ENCODE assay signal across 8 mouse cellular contexts in the genomic region with DNA sequence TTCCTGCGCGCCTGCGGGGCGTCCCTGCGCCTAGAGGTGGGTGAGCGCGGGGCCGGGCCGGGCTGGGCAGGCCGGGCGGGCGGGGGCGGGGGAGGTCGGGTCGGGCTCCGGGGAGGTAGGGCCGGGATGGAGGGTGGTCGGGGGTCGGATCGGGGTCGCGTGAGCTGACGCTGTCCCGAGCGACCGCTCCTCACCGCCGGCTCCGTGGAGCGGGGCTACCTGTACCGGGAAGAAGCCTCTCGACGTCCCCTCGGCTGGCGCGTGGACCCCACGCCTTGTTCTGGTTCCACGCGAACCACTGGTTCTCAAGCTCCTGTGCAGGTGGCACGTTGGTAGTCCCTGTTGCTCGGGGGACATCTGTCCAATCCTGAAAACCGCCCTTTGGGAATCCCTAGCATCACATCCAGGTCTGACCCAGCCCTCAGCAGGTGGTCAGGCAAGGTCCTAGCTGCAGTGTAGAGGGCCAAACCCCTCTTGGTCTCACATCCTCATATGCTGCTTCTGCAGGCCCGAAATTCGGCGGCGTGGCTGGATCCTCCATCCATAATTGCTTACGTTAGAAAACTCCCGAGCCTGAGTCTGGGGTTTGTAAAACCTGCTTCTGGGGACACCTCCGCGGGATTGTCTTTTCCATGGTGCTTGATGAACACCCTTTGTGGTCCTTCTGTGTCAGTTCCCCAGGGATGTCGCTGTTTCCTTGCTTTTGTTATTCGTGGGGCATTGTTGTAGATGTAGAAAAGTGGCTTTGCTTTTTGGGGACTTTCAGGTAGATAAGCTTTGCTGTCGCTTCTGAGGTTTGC. TPM values are rescaled to one million over a fixed set of nuclear protein-coding genes. Genes with fewer than 3 reads are reported as not detected.
DNase-seq lines count a peak whose midpoint lies in the region; ATAC-seq and TF ChIP-seq lines count a peak whose summit lies in the region.

No protein-coding gene starts in this region.

- peak; percentile 30 for DNase-seq in lung, embryonic 14.5 days
- no peak for DNase-seq in lung, postnatal 36 days
- peak; percentile 11 for DNase-seq in Muller cell, postnatal 12 days (ENCODE audit: inconsistent ontology term)
- no peak for DNase-seq in embryonic facial prominence, embryonic 11.5 days (ENCODE audit: low spot score)
- peak; percentile 35 for DNase-seq in midbrain, postnatal 0 days (ENCODE audit: low spot score)
- no peak for DNase-seq in left cerebral cortex, postnatal 14 days (ENCODE audit: low spot score in 2 of 2)

- H3K36me3 ChIP-seq in lung, embryonic 14.5 days (ENCODE audit: insufficient read depth) = no peaks in the 10 kb centered on the region
- no peaks in the 10 kb centered on the region for H3K36me3 ChIP-seq in embryonic facial prominence, embryonic 11.5 days (replicated peaks; ENCODE audit: control insufficient read depth, insufficient read depth, low read depth, low read length)
- no peaks in the 10 kb centered on the region for H3K36me3 ChIP-seq in intestine, postnatal 0 days (ENCODE audit: control insufficient read depth, insufficient read depth)
- no peaks in the 10 kb centered on the region for H3K36me3 ChIP-seq in midbrain, postnatal 0 days (ENCODE audit: insufficient read depth, low read length)

- H3K9ac ChIP-seq in lung, embryonic 14.5 days = peak overlapping the region; percentile 94
- H3K9ac ChIP-seq in embryonic facial prominence, embryonic 11.5 days (replicated peaks; ENCODE audit: low read length) = peak overlapping the region; percentile 79
- peak overlapping the region; percentile 83 for H3K9ac ChIP-seq in intestine, postnatal 0 days (ENCODE audit: low read depth, low read length)
- H3K9ac ChIP-seq in midbrain, postnatal 0 days (replicated peaks; ENCODE audit: low read length, poor library complexity, severe bottlenecking) = peak overlapping the region; percentile 94

- 1% methylated on average over 45 of the region's 53 CpGs for WGBS in lung, embryonic 14.5 days
- WGBS in embryonic facial prominence, embryonic 11.5 days = 2% methylated on average over 41 of the region's 53 CpGs
- WGBS in intestine, postnatal 0 days = under 1% methylated on average over 46 of the region's 53 CpGs
- 1% methylated on average over 29 of the region's 53 CpGs for WGBS in midbrain, postnatal 0 days

- peak overlapping the region; percentile 87 for H3K4me3 ChIP-seq in lung, embryonic 14.5 days (ENCODE audit: low read depth, low read length)
- H3K4me3 ChIP-seq in embryonic facial prominence, embryonic 11.5 days (ENCODE audit: low read depth, low read length) = peak overlapping the region; percentile 94
- H3K4me3 ChIP-seq in intestine, postnatal 0 days (ENCODE audit: low read depth, low read length) = peak overlapping the region; percentile 90
- H3K4me3 ChIP-seq in midbrain, postnatal 0 days (ENCODE audit: low read depth, low read length) = peak overlapping the region; percentile 87

- ATAC-seq in lung, embryonic 14.5 days (ENCODE audit: insufficient read depth) = no peak; the same call in 1 of the 2 replicates
- peak; percentile 25; the same call in 1 of the 2 replicates for ATAC-seq in embryonic facial prominence, embryonic 11.5 days (replicated peaks; ENCODE audit: insufficient number of reproducible peaks, low FRiP score, low TSS enrichment, low read depth)
- peak; percentile 49 for ATAC-seq in intestine, postnatal 0 days
- peak; percentile 67 for ATAC-seq in midbrain, postnatal 0 days (ENCODE audit: low FRiP score)
- ATAC-seq in CD4-positive, CD25-positive, alpha-beta regulatory T cell, adult 4 months = no peak

- peak overlapping the region; percentile 90 for H3K27ac ChIP-seq in lung, embryonic 14.5 days (ENCODE audit: low read depth)
- 0 out of 2 replicates have a peak overlapping the region, but pooled peaks have one; percentile 62 for H3K27ac ChIP-seq in embryonic facial prominence, embryonic 11.5 days (replicated peaks; ENCODE audit: low read depth, low read length)
- H3K27ac ChIP-seq in intestine, postnatal 0 days (ENCODE audit: low read depth, low read length) = peak overlapping the region; percentile 82
- H3K27ac ChIP-seq in midbrain, postnatal 0 days (ENCODE audit: low read depth, low read length) = peak overlapping the region; percentile 84

- no peak for TF ChIP-seq CTCF in lung, embryonic 14.5 days (IDR thresholded peaks at IDR 0.05; ENCODE audit: low read depth)
- peak; percentile 54 for TF ChIP-seq CTCF in intestine, postnatal 0 days (IDR thresholded peaks at IDR 0.05; ENCODE audit: low read depth)
- TF ChIP-seq CTCF in midbrain, postnatal 0 days (IDR thresholded peaks at IDR 0.05) = peak; percentile 27; the same call in 1 of the 2 replicates

- H3K9me3 ChIP-seq in lung, embryonic 14.5 days (ENCODE audit: low read depth, low read length) = no peaks in the 10 kb centered on the region
- H3K9me3 ChIP-seq in embryonic facial prominence, embryonic 11.5 days (replicated peaks; ENCODE audit: control insufficient read depth, low read length) = no peaks in the 10 kb centered on the region
- H3K9me3 ChIP-seq in intestine, postnatal 0 days (ENCODE audit: control insufficient read depth) = no peaks in the 10 kb centered on the region
- no peaks in the 10 kb centered on the region for H3K9me3 ChIP-seq in midbrain, postnatal 0 days (ENCODE audit: low read length)

- H3K4me1 ChIP-seq in lung, embryonic 14.5 days (ENCODE audit: insufficient read depth) = peaks cover 8% of the 10 kb centered on the region; the same call in 1 of the 2 replicates
- no peaks in the 10 kb centered on the region; the same call in 1 of the 2 replicates for H3K4me1 ChIP-seq in embryonic facial prominence, embryonic 11.5 days (ENCODE audit: control insufficient read depth, insufficient read depth, low read length)
- peaks cover 4% of the 10 kb centered on the region; the same call in 1 of the 2 replicates for H3K4me1 ChIP-seq in intestine, postnatal 0 days (replicated peaks; ENCODE audit: control insufficient read depth, insufficient read depth, low read length)
- H3K4me1 ChIP-seq in midbrain, postnatal 0 days (ENCODE audit: insufficient read depth, low read length) = peaks cover 10% of the 10 kb centered on the region

- no peaks in the 10 kb centered on the region for H3K27me3 ChIP-seq in lung, embryonic 14.5 days (ENCODE audit: insufficient read depth, low read length)
- no peaks in the 10 kb centered on the region for H3K27me3 ChIP-seq in embryonic facial prominence, embryonic 11.5 days (ENCODE audit: control insufficient read depth, insufficient read depth, low read length)
- no peaks in the 10 kb centered on the region for H3K27me3 ChIP-seq in intestine, postnatal 0 days (replicated peaks; ENCODE audit: control insufficient read depth, insufficient read depth, low read length)
- H3K27me3 ChIP-seq in midbrain, postnatal 0 days (ENCODE audit: insufficient read depth, low read length) = no peaks in the 10 kb centered on the region

- H3K4me2 ChIP-seq in lung, embryonic 14.5 days = peak overlapping the region; percentile 87
- H3K4me2 ChIP-seq in embryonic facial prominence, embryonic 11.5 days (ENCODE audit: low read depth, low read length) = peak overlapping the region; percentile 92
- H3K4me2 ChIP-seq in intestine, postnatal 0 days (replicated peaks; ENCODE audit: low read depth) = peak overlapping the region; percentile 91
- H3K4me2 ChIP-seq in midbrain, postnatal 0 days (ENCODE audit: low read depth, low read length, poor library complexity, severe bottlenecking) = peak overlapping the region; percentile 84

- intact Hi-C loops in left cerebral cortex, postnatal 14 days (cut with DNase I) = loop anchor here (1.0 to 5.0 kb wide), 3 partner anchors 30 to 184 kb away; no protein-coding TSS in a partner anchor

RNA-seq across cellular contexts. Expression of a gene that starts 31.2 kb away (rescaled TPM):
- polyA plus RNA-seq in lung, embryonic 14.5 days (2014; fragmentation: Nextera tagmentation; extraction: Ambion mirVana) = 39.0 and 41.6 TPM in 2 replicates
- polyA plus RNA-seq in embryonic facial prominence, embryonic 11.5 days (2014; fragmentation: Nextera tagmentation; extraction: Ambion mirVana) = 43.3 and 45.5 TPM in 2 replicates
- polyA plus RNA-seq in intestine, postnatal 0 days (2015; fragmentation: Nextera tagmentation; extraction: Ambion mirVana) = 14.5 and 14.9 TPM in 2 replicates
- total RNA-seq in midbrain, postnatal 0 days (2014; rRNA removed) = 87.5 and 124 TPM in 2 replicates
- polyA plus RNA-seq in midbrain, postnatal 0 days (2015; fragmentation: Nextera tagmentation; extraction: Ambion mirVana) = 54.3 and 55.3 TPM in 2 replicates
- polyA plus RNA-seq in CD4-positive, CD25-positive, alpha-beta regulatory T cell, adult 4 months (2017; shearing (Covaris generic)) = 10 to 100 TPM; 33.2 to 42.6 TPM
- total RNA-seq in left cerebral cortex, postnatal 14 days (2021) = 100 to 1,000 TPM; 172 to 189 TPM

RNA-seq across cellular contexts. Expression of a gene that starts 57.8 kb away (rescaled TPM):
- polyA plus RNA-seq in lung, embryonic 14.5 days (2014; fragmentation: Nextera tagmentation; extraction: Ambion mirVana) = not detected in 2 replicates
- polyA plus RNA-seq in embryonic facial prominence, embryonic 11.5 days (2014; fragmentation: Nextera tagmentation; extraction: Ambion mirVana) = not detected in 2 replicates
- polyA plus RNA-seq in intestine, postnatal 0 days (2015; fragmentation: Nextera tagmentation; extraction: Ambion mirVana) = not detected in 2 replicates
- not detected in 2 replicates for total RNA-seq in midbrain, postnatal 0 days (2014; rRNA removed)
- polyA plus RNA-seq in midbrain, postnatal 0 days (2015; fragmentation: Nextera tagmentation; extraction: Ambion mirVana) = 0.47 and 0.48 TPM in 2 replicates
- polyA plus RNA-seq in CD4-positive, CD25-positive, alpha-beta regulatory T cell, adult 4 months (2017; shearing (Covaris generic)) = under 1 TPM; 0.51 to 0.54 TPM
- total RNA-seq in left cerebral cortex, postnatal 14 days (2021) = not detected

Comparison
In these comparisons a context has a peak if more than half of its experiments do, and no peak if none do; other contexts are left out.
1. DNase-seq: peak in lung, embryonic 14.5 days (single experiment), Muller cell, postnatal 12 days (single experiment) and midbrain, postnatal 0 days (single experiment); none in lung, postnatal 36 days (single experiment), embryonic facial prominence, embryonic 11.5 days (single experiment) and left cerebral cortex, postnatal 14 days (0 of 2).
2. ATAC-seq: peak in embryonic facial prominence, embryonic 11.5 days (single experiment), intestine, postnatal 0 days (single experiment) and midbrain, postnatal 0 days (single experiment); none in lung, embryonic 14.5 days (single experiment) and CD4-positive, CD25-positive, alpha-beta regulatory T cell, adult 4 months (single experiment).
3. Peak in every context shown above with its lines, with median percentiles within 50 percentile points of each other: H3K27ac ChIP-seq, H3K4me2 ChIP-seq, H3K4me3 ChIP-seq and H3K9ac ChIP-seq.